Mouse (Mus musculus): ENCODE measurements at regions not wholly inside any gene's neighbourhood (a gene's known extent, or its start where the extent isn't known, plus 50 kb on each side); places are given as distances from the start of the nearest gene placed in this dataset.

- no peaks in the 10 kb centered on the region for H3K27me3 ChIP-seq (ENCODE audit: control insufficient read depth, insufficient read depth, insufficient read length)
These were observed 390.0 kb downstream of the Rwdd3 start for GRCm38 (mm10) chr3:120781486-120781885.

GRCm38 (mm10) chr3:120779091-120779490 lies 392.4 kb downstream of the Rwdd3 start:
- Histone ChIP-seq H3K79me3 (ENCODE audit: low read depth) (no peaks in the 10 kb centered on the region), H3K79me2 (ENCODE audit: control insufficient read depth, insufficient read depth) (no peaks in the 10 kb centered on the region), H3ac (ENCODE audit: control insufficient read depth, insufficient read length, low read depth) (no peak overlapping the region), H3K4me3 (ENCODE audit: insufficient read depth, poor library complexity, severe bottlenecking) (no peak overlapping the region), H3K36me3 (ENCODE audit: control insufficient read depth, insufficient read depth) (no peaks in the 10 kb centered on the region), H3K27me3 (ENCODE audit: control insufficient read depth, insufficient read depth, insufficient read length) (no peaks in the 10 kb centered on the region)
- TF ChIP-seq CTCF (IDR thresholded peaks at IDR 0.05; ENCODE audit: control insufficient read depth, insufficient read depth, insufficient read length) (no peak), MAX (IDR thresholded peaks at IDR 0.05) (no peak), MYOG (IDR thresholded peaks at IDR 0.05; ENCODE audit: control insufficient read depth, extremely low read depth, insufficient read length) (no peak), MYOD1 (IDR thresholded peaks at IDR 0.05; ENCODE audit: control insufficient read depth, insufficient read length, low read depth) (no peak), FOSL1 (IDR thresholded peaks at IDR 0.05; ENCODE audit: insufficient read depth, low read length, poor library complexity, severe bottlenecking) (no peak), CEBPB (IDR thresholded peaks at IDR 0.05; ENCODE audit: low read depth) (no peak), USF1 (IDR thresholded peaks at IDR 0.05; ENCODE audit: low read depth) (no peak)

More at GRCm38 (mm10) chr3:120781486-120781885, 390.0 kb downstream of the Rwdd3 start:
- TF ChIP-seq CEBPB (IDR thresholded peaks at IDR 0.05; ENCODE audit: low read depth) (no peak), MYOG (IDR thresholded peaks at IDR 0.05; ENCODE audit: control insufficient read depth, extremely low read depth, insufficient read length) (no peak), MYOD1 (IDR thresholded peaks at IDR 0.05; ENCODE audit: control insufficient read depth, insufficient read length, low read depth) (no peak), CTCF (IDR thresholded peaks at IDR 0.05; ENCODE audit: control insufficient read depth, insufficient read depth, insufficient read length) (no peak), MAX (IDR thresholded peaks at IDR 0.05) (no peak), USF1 (IDR thresholded peaks at IDR 0.05; ENCODE audit: low read depth) (no peak), FOSL1 (IDR thresholded peaks at IDR 0.05; ENCODE audit: insufficient read depth, low read length, poor library complexity, severe bottlenecking) (no peak)
- Histone ChIP-seq H3K79me2 (ENCODE audit: control insufficient read depth, insufficient read depth) (no peaks in the 10 kb centered on the region), H3ac (ENCODE audit: control insufficient read depth, insufficient read length, low read depth) (no peak overlapping the region), H3K36me3 (ENCODE audit: control insufficient read depth, insufficient read depth) (no peaks in the 10 kb centered on the region), H3K4me3 (ENCODE audit: insufficient read depth, poor library complexity, severe bottlenecking) (no peak overlapping the region), H3K79me3 (ENCODE audit: low read depth) (no peaks in the 10 kb centered on the region)

GRCm38 (mm10) chr3:120774951-120775350 lies 396.5 kb downstream of the Rwdd3 start:
- Histone ChIP-seq H3ac (ENCODE audit: control insufficient read depth, insufficient read length, low read depth) (no peak overlapping the region), H3K27me3 (ENCODE audit: control insufficient read depth, insufficient read depth, insufficient read length) (no peaks in the 10 kb centered on the region), H3K79me2 (ENCODE audit: control insufficient read depth, insufficient read depth) (no peaks in the 10 kb centered on the region), H3K79me3 (ENCODE audit: low read depth) (no peaks in the 10 kb centered on the region), H3K36me3 (ENCODE audit: control insufficient read depth, insufficient read depth) (no peaks in the 10 kb centered on the region), H3K4me3 (ENCODE audit: insufficient read depth, poor library complexity, severe bottlenecking) (no peak overlapping the region)
- TF ChIP-seq MAX (IDR thresholded peaks at IDR 0.05): no peak
- TF ChIP-seq CEBPB (IDR thresholded peaks at IDR 0.05; ENCODE audit: low read depth): no peak
- TF ChIP-seq CTCF (IDR thresholded peaks at IDR 0.05; ENCODE audit: control insufficient read depth, insufficient read depth, insufficient read length): no peak
- TF ChIP-seq USF1 (IDR thresholded peaks at IDR 0.05; ENCODE audit: low read depth): no peak
- TF ChIP-seq MYOG (IDR thresholded peaks at IDR 0.05; ENCODE audit: control insufficient read depth, extremely low read depth, insufficient read length): no peak

- TF ChIP-seq USF1 (IDR thresholded peaks at IDR 0.05; ENCODE audit: low read depth): no peak
- no peak for TF ChIP-seq MYOD1 (IDR thresholded peaks at IDR 0.05; ENCODE audit: control insufficient read depth, insufficient read length, low read depth)
- no peak for TF ChIP-seq MAX (IDR thresholded peaks at IDR 0.05)
- no peak for TF ChIP-seq MYOG (IDR thresholded peaks at IDR 0.05; ENCODE audit: control insufficient read depth, extremely low read depth, insufficient read length)
- TF ChIP-seq CEBPB (IDR thresholded peaks at IDR 0.05; ENCODE audit: low read depth): no peak
- no peak for TF ChIP-seq CTCF (IDR thresholded peaks at IDR 0.05; ENCODE audit: control insufficient read depth, insufficient read depth, insufficient read length)
- TF ChIP-seq FOSL1 (IDR thresholded peaks at IDR 0.05; ENCODE audit: insufficient read depth, low read length, poor library complexity, severe bottlenecking): no peak
- no peak overlapping the region for H3ac ChIP-seq (ENCODE audit: control insufficient read depth, insufficient read length, low read depth)
- H3K79me3 ChIP-seq (ENCODE audit: low read depth): no peaks in the 10 kb centered on the region
- H3K36me3 ChIP-seq (ENCODE audit: control insufficient read depth, insufficient read depth): no peaks in the 10 kb centered on the region
- no peaks in the 10 kb centered on the region for H3K27me3 ChIP-seq (ENCODE audit: control insufficient read depth, insufficient read depth, insufficient read length)
- H3K79me2 ChIP-seq (ENCODE audit: control insufficient read depth, insufficient read depth): no peaks in the 10 kb centered on the region
- H3K4me3 ChIP-seq (ENCODE audit: insufficient read depth, poor library complexity, severe bottlenecking): no peak overlapping the region
These were observed 409.8 kb downstream of the Rwdd3 start for GRCm38 (mm10) chr3:120761681-120762080.

GRCm38 (mm10) chr3:120761223-120761622 lies 410.3 kb downstream of the Rwdd3 start:
- TF ChIP-seq MAX (IDR thresholded peaks at IDR 0.05) (no peak), CEBPB (IDR thresholded peaks at IDR 0.05; ENCODE audit: low read depth) (no peak), MYOD1 (IDR thresholded peaks at IDR 0.05; ENCODE audit: control insufficient read depth, insufficient read length, low read depth) (no peak), CTCF (IDR thresholded peaks at IDR 0.05; ENCODE audit: control insufficient read depth, insufficient read depth, insufficient read length) (no peak), FOSL1 (IDR thresholded peaks at IDR 0.05; ENCODE audit: insufficient read depth, low read length, poor library complexity, severe bottlenecking) (no peak), USF1 (IDR thresholded peaks at IDR 0.05; ENCODE audit: low read depth) (no peak), MYOG (IDR thresholded peaks at IDR 0.05; ENCODE audit: control insufficient read depth, extremely low read depth, insufficient read length) (no peak)
- no peaks in the 10 kb centered on the region for H3K27me3 ChIP-seq (ENCODE audit: control insufficient read depth, insufficient read depth, insufficient read length)
- H3K36me3 ChIP-seq (ENCODE audit: control insufficient read depth, insufficient read depth): no peaks in the 10 kb centered on the region
- no peak overlapping the region for H3ac ChIP-seq (ENCODE audit: control insufficient read depth, insufficient read length, low read depth)
- H3K79me2 ChIP-seq (ENCODE audit: control insufficient read depth, insufficient read depth): no peaks in the 10 kb centered on the region
- no peak overlapping the region for H3K4me3 ChIP-seq (ENCODE audit: insufficient read depth, poor library complexity, severe bottlenecking)
- H3K79me3 ChIP-seq (ENCODE audit: low read depth): no peaks in the 10 kb centered on the region

- no peaks in the 10 kb centered on the region for H3K79me2 ChIP-seq (ENCODE audit: control insufficient read depth, insufficient read depth)
- TF ChIP-seq CTCF (IDR thresholded peaks at IDR 0.05; ENCODE audit: control insufficient read depth, insufficient read depth, insufficient read length): no peak
- no peak for TF ChIP-seq MAX (IDR thresholded peaks at IDR 0.05)
- no peak for TF ChIP-seq CEBPB (IDR thresholded peaks at IDR 0.05; ENCODE audit: low read depth)
- TF ChIP-seq MYOD1 (IDR thresholded peaks at IDR 0.05; ENCODE audit: control insufficient read depth, insufficient read length, low read depth): no peak
- H3K79me3 ChIP-seq (ENCODE audit: low read depth): no peaks in the 10 kb centered on the region
- H3ac ChIP-seq (ENCODE audit: control insufficient read depth, insufficient read length, low read depth): no peak overlapping the region
- H3K4me3 ChIP-seq (ENCODE audit: insufficient read depth, poor library complexity, severe bottlenecking): no peak overlapping the region
- H3K27me3 ChIP-seq (ENCODE audit: control insufficient read depth, insufficient read depth, insufficient read length): no peaks in the 10 kb centered on the region
- no peaks in the 10 kb centered on the region for H3K36me3 ChIP-seq (ENCODE audit: control insufficient read depth, insufficient read depth)
These were observed 423.0 kb downstream of the Rwdd3 start for GRCm38 (mm10) chr3:120748513-120748912.

Data from C2C12 (cell line).